Mouse (Mus musculus): ENCODE results near the gene Ogdh.
"Not testable (repeated sequence)": the region's sequence is repeated elsewhere in the genome, so short reads cannot be mapped to it uniquely, and the experiment has no call there.

The Ogdh gene

DNA sequence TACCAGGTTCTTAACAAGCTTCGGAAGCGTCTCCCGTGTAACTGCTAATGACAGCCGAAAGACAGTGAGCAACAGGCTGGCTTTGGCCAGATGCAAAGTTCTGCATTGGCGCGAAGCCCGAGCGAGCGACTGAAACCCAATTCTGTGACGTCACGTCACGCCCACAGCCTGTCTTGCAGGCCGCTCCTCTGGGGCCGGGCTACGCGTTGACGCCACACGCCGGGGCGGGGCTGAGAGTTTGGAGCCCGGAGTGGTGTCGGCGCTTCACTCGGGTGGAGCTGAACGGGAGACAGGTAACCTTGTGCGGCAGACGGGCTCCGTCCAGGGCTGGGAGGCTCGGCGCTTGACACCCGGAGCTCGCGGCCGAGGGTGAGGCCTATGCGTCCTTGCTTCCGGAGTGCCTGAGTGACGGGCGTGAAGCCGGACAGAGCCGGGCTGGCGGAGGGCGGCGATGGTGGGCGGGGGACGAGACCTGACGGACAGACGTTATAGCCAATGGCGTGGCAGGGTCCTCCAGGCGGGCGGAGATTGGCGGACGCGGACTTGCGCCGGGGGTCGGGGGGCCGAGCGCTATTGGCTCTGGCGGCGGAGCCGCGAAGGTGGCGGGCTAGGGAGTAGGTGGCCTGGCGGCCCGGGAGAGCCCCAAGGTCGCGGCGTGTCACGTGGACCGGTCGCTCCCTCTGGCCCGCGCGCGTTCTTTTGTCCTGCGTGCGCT is at the start of gene Ogdh:
Gene Ogdh, plus strand, starts transcription at position 233 of the 715 bp plus-strand sequence.
- in situ Hi-C loops (cut with MboI, MseI): no loop called here

DNA sequence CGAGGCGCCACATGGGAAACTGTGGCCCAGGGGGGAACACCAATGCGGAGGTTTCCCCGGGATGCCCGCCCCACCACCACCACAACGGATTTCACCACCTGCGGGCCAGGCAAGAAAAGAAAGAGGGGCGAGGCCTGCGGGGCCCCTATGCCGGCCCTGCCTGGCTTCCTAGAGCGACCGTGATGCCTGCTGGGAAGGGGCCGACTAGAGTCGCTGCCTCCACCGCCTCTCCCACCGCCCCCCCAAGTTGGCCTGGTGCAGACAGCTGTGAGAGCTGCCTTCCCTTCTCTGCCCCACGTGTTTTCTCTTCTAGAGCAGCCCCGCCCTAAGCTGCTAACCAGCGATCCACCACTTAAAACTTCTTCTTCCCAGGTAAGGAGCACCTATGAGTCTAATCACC is 46.7 kb upstream of the Ogdh start:
- in situ Hi-C loops (cut with MboI, MseI): no loop called here

DNA sequence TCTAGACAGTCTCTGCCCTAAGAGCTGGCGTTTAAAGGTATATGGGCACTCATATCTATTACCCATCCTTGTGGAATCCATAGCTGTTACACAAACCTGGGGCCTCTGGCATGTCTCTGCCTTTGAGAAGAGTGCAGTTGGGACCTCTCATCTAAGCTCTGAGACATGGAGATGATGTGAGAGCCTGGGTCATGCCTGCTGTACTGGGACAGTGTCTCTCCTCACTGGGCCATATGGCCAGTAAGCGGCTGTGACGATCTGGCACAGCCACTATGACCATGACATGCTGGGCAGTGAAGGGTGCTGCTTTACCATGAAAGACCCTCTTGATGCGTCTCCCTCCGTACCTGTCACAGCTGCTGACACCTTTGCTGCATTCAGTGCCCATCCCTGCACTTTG is 39.2 kb upstream of the Ogdh start:
- in situ Hi-C loops (cut with MboI, MseI): no loop called here

DNA sequence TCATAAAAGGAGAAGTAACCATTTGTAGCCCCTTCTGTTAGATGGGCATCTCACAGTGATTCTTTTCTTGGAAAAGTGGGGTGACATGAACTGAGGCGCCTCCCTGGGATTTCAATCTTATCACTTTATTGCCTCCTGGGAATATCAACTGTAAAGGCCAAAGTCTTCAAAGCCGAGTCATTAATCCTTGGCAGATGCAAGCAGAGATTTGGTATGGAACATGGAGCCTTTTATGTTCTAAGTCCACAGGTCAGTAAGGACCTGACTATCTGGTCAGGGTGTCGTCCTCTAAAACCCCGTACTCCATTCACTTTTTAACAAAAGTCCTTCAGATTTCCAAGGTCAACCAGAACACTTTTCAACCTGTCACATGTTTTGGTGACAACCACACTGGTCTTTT is 38.6 kb upstream of the Ogdh start:
- in situ Hi-C loops (cut with MboI, MseI): no loop called here

DNA sequence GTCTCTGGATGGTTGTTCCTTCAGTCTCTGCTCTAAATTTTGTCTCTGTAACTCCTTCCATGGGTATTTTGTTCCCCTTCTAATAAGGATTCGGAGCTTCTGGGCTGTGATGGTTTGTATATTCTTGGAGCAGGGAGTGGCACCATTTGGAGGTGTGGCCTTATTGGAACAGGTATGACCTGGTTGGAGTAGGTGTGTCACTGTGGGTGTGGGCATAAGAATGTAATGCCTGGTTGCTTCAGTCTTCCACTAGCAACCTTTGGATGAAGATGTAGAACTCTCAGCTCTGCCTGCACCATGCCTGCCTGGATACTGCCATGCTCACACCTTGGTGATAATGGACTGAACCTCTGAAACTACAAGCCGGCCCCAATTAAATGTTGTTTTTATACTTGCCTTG is 36.8 kb upstream of the Ogdh start:
- in situ Hi-C loops (cut with MboI, MseI): not testable (repeated sequence)

DNA sequence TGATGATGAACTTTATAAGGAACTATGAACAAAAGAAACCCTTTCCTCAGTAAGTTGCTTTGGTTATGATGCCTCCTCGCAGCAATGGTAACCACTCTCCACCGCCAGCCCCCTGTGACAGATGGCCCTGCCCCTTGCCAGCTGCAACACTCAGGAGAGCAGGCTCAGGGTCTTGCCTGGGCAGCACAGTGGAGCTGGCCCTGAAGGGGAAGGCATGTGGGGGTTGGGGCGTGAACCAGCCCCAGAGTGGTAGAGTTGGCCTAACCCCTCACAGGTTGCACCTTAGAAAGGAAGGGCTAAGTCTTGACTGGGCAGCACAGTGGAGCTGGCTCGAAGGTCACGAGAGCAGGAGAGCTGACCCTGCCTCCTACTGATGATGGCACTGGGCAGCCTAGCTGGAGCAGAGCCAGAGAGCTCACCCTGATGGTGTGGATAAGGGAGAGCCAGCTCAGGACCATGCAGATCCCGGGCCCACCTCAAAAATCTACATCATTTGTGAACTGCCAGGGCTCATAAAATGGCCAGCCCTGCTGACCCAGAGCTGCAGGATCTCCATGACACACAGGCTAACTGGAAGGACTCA is 34.9 kb upstream of the Ogdh start:
- in situ Hi-C loops (cut with MboI, MseI): no loop called here

DNA sequence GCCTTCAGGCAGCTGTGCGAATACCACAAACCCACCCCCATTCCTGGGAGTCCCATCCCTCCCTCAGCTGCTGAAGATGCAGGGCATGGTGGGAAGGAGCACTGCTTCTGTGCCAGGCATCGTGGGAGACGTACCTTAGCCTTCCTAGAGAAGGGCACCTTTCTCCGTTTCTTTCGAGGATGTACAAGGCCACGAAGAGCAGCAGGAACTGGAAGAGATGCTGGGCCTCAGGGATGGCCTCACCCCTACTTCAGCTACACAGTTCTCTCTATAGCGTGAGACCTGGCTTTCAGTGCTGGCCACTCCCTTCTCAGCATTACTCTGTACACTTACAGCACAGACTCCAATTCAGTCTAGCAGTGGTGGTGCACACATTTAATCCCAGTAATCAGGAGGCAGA is 32.0 kb upstream of the Ogdh start:
- in situ Hi-C loops (cut with MboI, MseI): no loop called here

DNA sequence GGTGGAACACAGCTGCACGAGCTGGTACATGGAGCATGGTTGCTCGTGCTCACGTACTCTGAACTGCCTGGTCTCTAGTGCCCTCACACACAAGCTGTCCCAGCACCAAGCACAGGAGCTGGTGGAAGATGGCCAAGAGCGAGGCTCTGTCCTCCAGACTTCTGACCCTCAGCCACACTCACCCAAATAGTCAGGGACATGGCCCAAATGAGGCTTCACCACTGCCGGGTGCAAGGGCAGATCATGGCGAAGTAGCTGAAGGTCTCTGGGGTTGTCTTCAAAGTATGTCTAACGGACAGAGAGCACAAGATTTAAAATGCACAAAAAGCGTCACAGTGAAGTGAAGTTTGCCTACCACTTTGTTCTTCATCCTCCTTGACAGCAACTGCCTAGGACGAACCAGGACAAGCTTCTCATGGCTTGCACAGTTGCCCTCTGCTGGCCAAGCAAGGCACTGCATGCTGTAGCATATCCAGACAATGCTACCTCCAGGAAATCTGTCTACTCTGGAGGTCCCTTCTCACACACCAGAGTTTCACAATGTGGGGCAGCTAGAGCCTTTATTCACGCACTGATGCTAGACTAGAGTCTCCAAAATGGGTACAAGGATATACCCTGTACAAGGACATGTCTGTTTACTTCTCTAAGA is 29.9 kb upstream of the Ogdh start:
- in situ Hi-C loops (cut with MboI, MseI): loop anchor here (5.0 kb wide), 1 partner anchor 59 kb away; the partner anchor contains the start of genes A730071L15Rik and Nudcd3

DNA sequence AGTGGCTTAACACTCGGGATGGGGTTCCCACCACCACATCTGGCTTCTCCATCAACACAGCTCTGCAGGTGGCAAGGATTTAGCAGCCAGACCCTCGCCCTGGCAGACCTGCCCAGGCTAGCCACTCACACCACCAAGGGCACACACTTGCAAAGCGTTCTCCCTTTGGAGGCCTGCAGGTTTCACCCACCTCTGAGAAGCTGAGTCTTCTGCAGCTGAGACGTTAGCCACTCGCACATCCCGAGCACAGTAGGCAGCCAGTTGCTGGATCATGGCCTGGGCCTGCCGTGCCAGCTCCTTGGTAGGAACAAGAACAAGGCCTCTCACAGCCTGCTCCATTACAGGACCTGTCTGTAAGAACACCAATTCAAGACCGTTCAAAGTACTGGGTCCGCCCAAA is 24.8 kb upstream of the Ogdh start:
- in situ Hi-C loops (cut with MboI, MseI): no loop called here

DNA sequence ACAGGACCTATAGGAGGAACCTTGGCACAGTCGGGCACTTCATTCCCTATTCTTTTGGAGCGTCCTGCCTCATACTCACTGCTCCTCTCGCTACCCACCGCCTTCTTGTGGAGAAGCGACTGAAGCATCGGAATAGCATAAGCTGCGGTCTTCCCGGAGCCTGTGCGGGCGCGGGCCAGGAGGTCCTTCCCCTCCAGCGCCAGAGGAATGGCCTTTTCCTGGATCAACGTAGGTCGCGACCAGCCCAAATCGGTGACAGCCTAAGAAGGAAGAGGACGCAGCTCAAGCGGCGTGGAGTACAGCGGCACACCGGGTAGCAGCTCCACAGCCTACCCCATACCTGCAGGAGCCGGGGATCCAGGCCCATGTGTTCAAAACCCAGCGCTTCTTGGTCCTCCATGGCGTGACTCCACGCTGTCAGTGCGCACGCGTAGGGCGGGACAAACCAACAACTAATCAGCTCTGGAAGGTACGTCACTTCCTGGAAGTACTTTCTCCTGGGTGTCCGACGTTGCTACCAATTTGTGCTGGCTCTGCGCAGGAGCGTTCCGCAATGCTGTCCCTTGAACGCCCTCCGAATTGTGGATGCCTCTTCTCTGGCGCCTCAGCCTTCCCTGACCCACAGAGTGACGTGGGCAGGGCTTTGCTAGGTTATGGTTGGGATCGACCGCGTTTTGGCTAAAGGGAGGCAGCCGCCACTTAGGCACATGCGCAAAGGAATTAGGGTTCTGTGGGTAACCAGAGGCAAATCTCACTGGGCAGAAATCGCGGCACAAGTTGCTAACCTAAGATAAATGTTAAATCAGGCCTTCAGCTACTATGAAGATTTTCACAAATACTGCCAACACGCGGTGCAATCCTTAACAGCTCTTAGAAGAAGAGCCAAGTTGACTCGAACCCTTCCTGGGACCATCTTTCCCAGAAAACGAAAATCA is 23.8 kb upstream of the Ogdh start, which contains the start of gene Ddx56:
Gene Ddx56, minus strand, starts transcription at position 453 of the 935 bp plus-strand sequence.
- in situ Hi-C loops (cut with MboI, MseI): no loop called here

DNA sequence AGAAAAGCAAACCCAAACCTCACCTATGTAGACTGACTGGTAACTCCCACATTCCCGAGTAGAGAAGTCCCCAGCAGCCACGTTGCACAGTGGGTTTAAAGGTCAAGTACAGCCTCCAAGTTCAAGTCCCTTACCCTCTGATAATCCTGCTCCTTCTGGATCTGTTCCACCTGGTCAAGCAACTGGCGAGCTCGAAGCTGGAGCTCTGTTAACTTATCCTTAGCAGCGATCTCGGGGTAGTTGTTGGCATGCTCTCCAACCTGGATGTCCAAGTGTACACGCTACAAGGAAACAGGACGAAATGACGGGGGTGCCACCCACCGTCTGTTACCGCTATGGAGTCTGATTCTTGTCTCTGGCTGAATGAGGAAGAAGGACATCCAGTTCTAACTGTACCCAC is 17.8 kb upstream of the Ogdh start:
- in situ Hi-C loops (cut with MboI, MseI): no loop called here

DNA sequence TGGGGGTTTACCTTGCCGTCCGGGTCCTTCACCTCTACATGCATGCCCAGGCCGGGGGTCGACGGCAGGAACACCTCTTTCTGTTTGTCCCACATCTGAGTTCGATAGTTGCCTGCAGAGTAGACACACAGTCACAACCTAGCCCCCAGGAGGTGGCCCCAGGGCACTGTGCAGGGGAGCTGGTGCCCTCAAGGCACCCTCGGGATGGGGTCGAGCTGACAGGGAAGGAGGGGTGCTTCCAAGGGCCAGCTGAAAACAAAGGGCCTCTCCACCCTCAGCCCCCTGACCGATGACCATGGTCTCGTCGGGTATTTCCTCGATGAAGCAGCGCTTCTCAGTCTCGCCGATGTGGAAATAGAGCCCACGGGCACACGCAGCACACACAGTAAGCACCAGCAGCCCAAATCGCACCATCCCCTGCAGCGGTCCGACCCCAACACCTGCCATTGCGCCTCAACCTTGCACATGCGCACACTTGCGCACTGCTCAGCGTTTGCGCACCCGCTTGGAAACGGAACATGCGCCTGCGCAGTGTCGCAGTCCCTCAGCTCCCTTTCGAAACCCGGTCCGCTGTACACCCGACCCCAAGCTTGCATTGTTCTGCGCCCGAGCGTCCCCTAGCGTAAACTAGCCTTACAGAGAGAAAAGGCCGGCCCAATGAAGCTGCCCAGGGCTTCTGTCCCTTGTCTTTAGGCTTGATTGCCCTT is 16.9 kb upstream of the Ogdh start, which contains the start of gene Tmed4:
Gene Tmed4, minus strand, starts transcription at position 484 of the 707 bp plus-strand sequence.
- in situ Hi-C loops (cut with MboI, MseI): no loop called here

DNA sequence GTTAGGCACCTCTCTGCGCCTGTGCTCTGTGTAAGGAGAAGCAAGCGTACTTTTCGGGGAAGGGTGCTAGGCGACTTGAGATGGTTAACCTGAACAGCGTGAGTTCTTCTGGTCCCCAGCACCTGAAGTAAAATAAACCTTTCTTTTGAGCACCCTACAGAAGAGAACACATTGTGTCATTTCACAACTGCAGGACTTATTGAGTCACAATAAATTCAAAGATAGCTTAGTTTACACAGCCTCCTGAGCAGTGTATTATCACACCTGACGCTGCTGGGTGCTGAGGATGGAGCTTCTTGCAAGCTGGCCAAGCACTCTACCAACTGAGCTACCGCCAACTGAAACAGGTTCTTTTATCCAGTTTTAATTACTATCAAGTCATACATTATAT is 16.3 kb upstream of the Ogdh start:
- in situ Hi-C loops (cut with MboI, MseI): no loop called here

DNA sequence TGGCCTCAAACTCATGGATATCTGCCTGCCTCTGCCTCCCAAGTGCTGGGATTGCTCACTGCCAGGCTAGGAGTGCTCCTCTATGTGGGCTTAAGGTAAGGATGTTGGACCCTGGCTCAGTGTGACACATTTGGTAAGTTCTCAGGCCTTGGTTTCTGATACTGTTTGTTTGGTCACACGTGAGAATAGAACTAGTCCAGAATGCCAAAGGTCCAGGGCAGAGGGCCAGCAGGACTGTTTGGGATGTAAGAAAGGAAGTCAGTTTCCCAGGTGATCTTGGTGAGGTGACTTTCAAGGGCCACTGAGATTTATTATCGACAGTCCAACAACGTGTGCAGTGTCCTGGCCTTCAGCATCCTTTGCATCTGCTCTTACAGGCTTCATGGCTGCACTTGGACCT is 15.0 kb upstream of the Ogdh start:
- in situ Hi-C loops (cut with MboI, MseI): no loop called here

DNA sequence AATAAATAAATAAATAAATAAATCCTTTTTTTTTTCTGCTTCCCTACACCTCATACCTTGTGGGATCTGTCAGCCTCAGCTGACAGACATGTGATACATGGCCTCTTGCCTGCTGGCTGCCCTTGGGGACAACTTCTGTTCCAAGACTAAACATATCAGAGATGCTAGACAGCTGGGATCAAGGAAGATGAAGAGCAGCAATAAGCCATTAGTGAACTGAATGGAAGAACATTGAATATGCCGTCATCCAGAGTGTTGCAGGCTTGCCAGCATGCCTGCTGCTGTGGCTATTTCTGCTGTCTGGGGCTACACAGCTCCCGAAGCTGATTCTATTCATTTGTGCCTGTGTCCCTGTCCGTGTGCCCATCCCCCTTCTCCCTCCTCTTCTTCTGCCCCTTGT is 8.5 kb upstream of the Ogdh start:
- in situ Hi-C loops (cut with MboI, MseI): no loop called here

DNA sequence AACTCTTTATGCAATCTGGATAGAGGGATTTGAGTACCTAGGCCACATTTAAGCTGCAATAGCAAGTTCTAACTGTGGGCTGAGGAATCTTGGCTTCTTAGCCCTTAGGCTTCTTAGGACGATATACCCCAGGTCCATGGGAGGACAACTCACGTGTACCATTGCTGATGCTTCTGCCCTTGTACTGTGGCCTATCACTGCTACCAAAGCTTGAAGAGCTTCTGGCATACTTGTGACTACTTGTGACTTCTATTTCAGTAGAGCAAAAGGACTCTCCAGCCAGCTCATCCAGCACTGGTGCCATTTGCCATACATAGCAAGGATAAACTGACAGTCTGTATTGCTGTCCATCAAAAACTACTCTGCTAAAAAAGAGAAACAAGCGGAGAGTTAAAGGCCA is 1.3 kb upstream of the Ogdh start:
- in situ Hi-C loops (cut with MboI, MseI): no loop called here

DNA sequence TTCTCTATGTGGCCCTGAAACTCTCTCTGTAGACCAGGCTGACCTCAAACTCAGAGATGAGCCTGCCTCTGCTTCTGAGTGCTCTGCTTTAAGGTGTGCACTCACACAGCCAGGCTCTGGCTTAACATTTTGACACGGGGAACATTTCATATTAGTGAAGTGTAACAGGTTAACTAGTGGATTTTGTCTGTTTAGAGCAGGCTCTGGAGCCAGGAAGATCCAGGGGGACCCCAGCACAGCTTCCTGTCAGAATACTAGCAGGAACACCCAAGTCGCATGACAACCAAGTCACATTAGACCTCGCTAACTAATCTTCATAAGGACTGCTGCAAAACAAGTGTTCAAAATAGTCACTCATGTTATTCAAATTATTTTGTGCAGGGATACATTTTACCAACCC is 550 bp upstream of the Ogdh start:
- in situ Hi-C loops (cut with MboI, MseI): no loop called here

DNA sequence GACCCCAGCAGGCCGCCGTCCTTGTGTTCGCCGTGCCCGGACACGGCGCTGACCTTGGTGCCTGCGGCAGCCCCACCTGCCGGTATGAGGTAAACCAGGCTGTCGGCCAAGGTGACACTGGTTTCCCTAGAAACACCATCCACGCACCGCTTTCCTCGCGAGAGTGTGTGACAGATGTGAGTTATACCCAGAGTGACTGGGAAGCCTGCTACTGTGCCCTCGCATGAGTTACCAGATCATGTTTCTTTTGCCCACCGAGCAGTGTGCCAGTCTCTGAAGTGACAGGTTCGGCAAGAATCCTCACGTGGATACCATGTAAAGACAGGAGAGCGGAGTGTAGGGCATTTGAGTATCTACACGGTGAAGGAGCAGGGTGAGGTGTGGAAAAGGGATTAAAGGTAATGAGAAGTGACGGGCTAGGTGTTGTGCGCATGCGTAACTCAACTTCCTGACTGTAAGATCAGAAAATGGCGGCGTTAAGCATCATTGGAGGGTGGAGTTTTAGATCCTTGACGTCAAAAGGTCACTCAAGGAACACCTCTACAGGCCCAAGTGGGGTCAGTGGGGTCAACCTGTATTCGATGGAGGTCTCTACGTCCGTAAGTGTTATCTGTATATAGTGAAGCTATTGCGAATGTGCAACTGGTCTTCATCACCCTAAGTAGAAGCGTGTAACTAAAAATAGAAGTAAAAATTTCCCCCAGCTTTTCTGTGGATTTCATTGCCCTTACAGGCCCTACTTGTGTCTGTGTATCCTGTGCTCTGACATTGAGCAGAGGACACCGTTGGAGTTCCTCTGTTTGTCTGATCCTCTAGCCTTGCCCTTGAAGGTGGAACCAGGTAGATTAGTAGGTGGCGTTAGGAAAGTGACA is 919 bp downstream of the Ogdh start:
- in situ Hi-C loops (cut with MboI, MseI): no loop called here

DNA sequence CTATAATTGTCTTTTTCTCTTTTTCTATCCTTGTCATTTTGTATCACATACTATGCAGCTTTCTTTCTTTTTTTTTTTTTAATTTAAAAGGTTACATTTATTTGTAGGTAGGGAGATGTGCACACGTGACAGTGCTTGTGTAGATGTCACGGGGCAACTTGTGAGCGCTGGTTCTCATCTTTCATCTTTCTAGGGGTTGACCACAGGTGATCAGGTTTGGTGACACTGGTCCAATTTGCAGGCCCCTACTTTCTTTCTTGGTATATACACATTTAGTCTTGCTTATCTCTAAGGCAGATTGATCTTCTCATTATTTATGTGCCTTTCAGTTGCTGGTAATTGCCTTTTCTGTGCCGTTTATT is 1.5 kb downstream of the Ogdh start:
- in situ Hi-C loops (cut with MboI, MseI): no loop called here

DNA sequence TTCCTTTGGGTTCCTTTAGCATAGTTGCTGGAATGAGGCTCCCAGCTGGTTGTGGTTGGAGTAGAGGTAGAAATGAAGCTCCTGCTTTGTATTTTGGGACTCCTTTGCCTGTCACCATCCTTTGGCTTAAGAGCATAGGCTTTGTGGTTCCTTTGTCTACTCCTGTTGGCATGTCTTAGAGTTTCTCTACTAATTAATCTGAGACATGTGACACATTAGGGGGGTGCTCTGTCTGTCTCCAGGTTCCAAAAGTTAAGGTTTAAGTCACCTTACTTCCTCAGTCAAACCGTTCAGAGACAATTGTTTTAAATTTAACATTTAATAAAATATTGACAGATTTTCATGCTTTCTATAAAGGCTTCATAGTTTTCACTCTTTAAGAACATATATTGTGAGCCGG is 2.2 kb downstream of the Ogdh start:
- in situ Hi-C loops (cut with MboI, MseI): no loop called here
